In genomic region chr2:60147428-60147827, GRCm38 (mm10) we compare ENCODE assay signal across 15 mouse cellular contexts.
DNase-seq lines count a peak whose midpoint lies in the region; ATAC-seq and TF ChIP-seq lines count a peak whose summit lies in the region.
"Had no signal": no experiment of that assay in that cellular context is flagged by ENCODE, and none has a peak within 500 bp of the region (broad histone marks: within the 10 kb centered on the region; RNA-seq: fewer than 3 reads in every experiment).

No protein-coding gene starts in this region.

- H3K4me3 ChIP-seq in embryonic facial prominence, embryonic 11.5 days (ENCODE audit: low read depth, low read length): no peak overlapping the region
- H3K4me3 ChIP-seq in embryonic facial prominence, embryonic 10.5 days: no peak overlapping the region
- H3K4me3 ChIP-seq in intestine, postnatal 0 days (ENCODE audit: low read depth, low read length): no peak overlapping the region
- H3K4me3 ChIP-seq in intestine, embryonic 16.5 days (ENCODE audit: low read length): no peak overlapping the region
- H3K4me3 ChIP-seq in neural tube, embryonic 15.5 days (replicated peaks): no peak overlapping the region
- H3K4me3 ChIP-seq: neural tube, embryonic 13.5 days had no signal

- H3K4me2 ChIP-seq in embryonic facial prominence, embryonic 11.5 days (ENCODE audit: low read depth, low read length): no peak overlapping the region
- no peak overlapping the region for H3K4me2 ChIP-seq in intestine, postnatal 0 days (replicated peaks; ENCODE audit: low read depth)
- no peak overlapping the region for H3K4me2 ChIP-seq in intestine, embryonic 16.5 days (ENCODE audit: low read depth, low read length)
- H3K4me2 ChIP-seq in neural tube, embryonic 15.5 days: no peak overlapping the region
- H3K4me2 ChIP-seq: liver, embryonic 11.5 days; neural tube, embryonic 13.5 days had no signal

- H3K9ac ChIP-seq in embryonic facial prominence, embryonic 11.5 days (replicated peaks; ENCODE audit: low read length): no peak overlapping the region
- H3K9ac ChIP-seq in intestine, postnatal 0 days (ENCODE audit: low read depth, low read length): no peak overlapping the region
- no peak overlapping the region for H3K9ac ChIP-seq in intestine, embryonic 16.5 days (ENCODE audit: low read depth, low read length)
- H3K9ac ChIP-seq in neural tube, embryonic 15.5 days (replicated peaks): no peak overlapping the region
- H3K9ac ChIP-seq: neural tube, embryonic 13.5 days had no signal

- no peaks in the 10 kb centered on the region for H3K27me3 ChIP-seq in embryonic facial prominence, embryonic 11.5 days (ENCODE audit: control insufficient read depth, insufficient read depth, low read length)
- H3K27me3 ChIP-seq in embryonic facial prominence, embryonic 10.5 days (replicated peaks; ENCODE audit: low read depth, poor library complexity, severe bottlenecking): no peaks in the 10 kb centered on the region
- H3K27me3 ChIP-seq in intestine, postnatal 0 days (replicated peaks; ENCODE audit: control insufficient read depth, insufficient read depth, low read length): no peaks in the 10 kb centered on the region
- H3K27me3 ChIP-seq in intestine, embryonic 16.5 days (replicated peaks; ENCODE audit: control insufficient read depth, insufficient read depth, low read length): no peaks in the 10 kb centered on the region
- no peaks in the 10 kb centered on the region for H3K27me3 ChIP-seq in neural tube, embryonic 15.5 days (replicated peaks)
- H3K27me3 ChIP-seq: neural tube, embryonic 13.5 days had no signal

- peak; percentile 39 for DNase-seq in embryonic facial prominence, embryonic 11.5 days (ENCODE audit: low spot score)
- no peak for DNase-seq in embryonic facial prominence, embryonic 10.5 days (ENCODE audit: low spot score)
- DNase-seq in neural tube, embryonic 10.5 days (ENCODE audit: extremely low spot score, low spot score): peak; percentile 26
- DNase-seq in right cerebral cortex, postnatal 14 days: no peak
- no peak for DNase-seq in frontal cortex, postnatal 14 days (ENCODE audit: low spot score in 2 of 2)
- DNase-seq: cerebellum, adult 11-12 months; kidney, adult 11 months; lung, postnatal 4 days; midbrain, embryonic 14.5 days had no signal

- H3K36me3 ChIP-seq in embryonic facial prominence, embryonic 11.5 days (replicated peaks; ENCODE audit: control insufficient read depth, insufficient read depth, low read depth, low read length): no peaks in the 10 kb centered on the region
- H3K36me3 ChIP-seq in embryonic facial prominence, embryonic 10.5 days (replicated peaks): no peaks in the 10 kb centered on the region
- no peaks in the 10 kb centered on the region for H3K36me3 ChIP-seq in intestine, postnatal 0 days (ENCODE audit: control insufficient read depth, insufficient read depth)
- H3K36me3 ChIP-seq in intestine, embryonic 16.5 days (ENCODE audit: control insufficient read depth, insufficient read depth, low read length): no peaks in the 10 kb centered on the region
- H3K36me3 ChIP-seq in neural tube, embryonic 15.5 days: no peaks in the 10 kb centered on the region
- H3K36me3 ChIP-seq: G1E; neural tube, embryonic 13.5 days had no signal

- no peaks in the 10 kb centered on the region for H3K4me1 ChIP-seq in embryonic facial prominence, embryonic 11.5 days (ENCODE audit: control insufficient read depth, insufficient read depth, low read length)
- H3K4me1 ChIP-seq in embryonic facial prominence, embryonic 10.5 days: peaks cover 14% of the 10 kb centered on the region
- H3K4me1 ChIP-seq in intestine, postnatal 0 days (replicated peaks; ENCODE audit: control insufficient read depth, insufficient read depth, low read length): no peaks in the 10 kb centered on the region
- H3K4me1 ChIP-seq in intestine, embryonic 16.5 days (ENCODE audit: control insufficient read depth, insufficient read depth, low read length): 0 out of 2 replicates have a peak, but pooled peaks cover 3% of the 10 kb centered on the region
- no peaks in the 10 kb centered on the region for H3K4me1 ChIP-seq in neural tube, embryonic 15.5 days

- 44% methylated on average over 3 of the region's 3 CpGs for WGBS in embryonic facial prominence, embryonic 11.5 days
- 45% methylated on average over 3 of the region's 3 CpGs for WGBS in embryonic facial prominence, embryonic 10.5 days
- WGBS in intestine, postnatal 0 days: 65% methylated on average over 3 of the region's 3 CpGs
- 59% methylated on average over 3 of the region's 3 CpGs for WGBS in intestine, embryonic 16.5 days
- WGBS in neural tube, embryonic 15.5 days: 62% methylated on average over 3 of the region's 3 CpGs

- no peaks in the 10 kb centered on the region for H3K9me3 ChIP-seq in embryonic facial prominence, embryonic 11.5 days (replicated peaks; ENCODE audit: control insufficient read depth, low read length)
- H3K9me3 ChIP-seq in embryonic facial prominence, embryonic 10.5 days: no peaks in the 10 kb centered on the region
- H3K9me3 ChIP-seq in intestine, postnatal 0 days (ENCODE audit: control insufficient read depth): no peaks in the 10 kb centered on the region
- H3K9me3 ChIP-seq in intestine, embryonic 16.5 days (ENCODE audit: control insufficient read depth, low read length): no peaks in the 10 kb centered on the region
- no peaks in the 10 kb centered on the region for H3K9me3 ChIP-seq in neural tube, embryonic 15.5 days (replicated peaks)
- H3K9me3 ChIP-seq: G1E; neural tube, embryonic 13.5 days had no signal

- peak; percentile 45 for TF ChIP-seq CTCF in intestine, postnatal 0 days (IDR thresholded peaks at IDR 0.05; ENCODE audit: low read depth)

- H3K27ac ChIP-seq in embryonic facial prominence, embryonic 11.5 days (replicated peaks; ENCODE audit: low read depth, low read length): no peak overlapping the region
- no peak overlapping the region for H3K27ac ChIP-seq in embryonic facial prominence, embryonic 10.5 days (replicated peaks)
- no peak overlapping the region for H3K27ac ChIP-seq in intestine, postnatal 0 days (ENCODE audit: low read depth, low read length)
- H3K27ac ChIP-seq in intestine, embryonic 16.5 days (ENCODE audit: low read length): no peak overlapping the region
- no peak overlapping the region for H3K27ac ChIP-seq in neural tube, embryonic 15.5 days (replicated peaks)
- H3K27ac ChIP-seq: neural tube, embryonic 13.5 days had no signal

- no peak for ATAC-seq in embryonic facial prominence, embryonic 11.5 days (replicated peaks; ENCODE audit: insufficient number of reproducible peaks, low FRiP score, low TSS enrichment, low read depth)
- ATAC-seq in intestine, postnatal 0 days: no peak
- no peak for ATAC-seq in intestine, embryonic 16.5 days
- ATAC-seq in neural tube, embryonic 15.5 days (ENCODE audit: low FRiP score): no peak

Comparison
In these comparisons a context has a peak if more than half of its experiments do, and no peak if none do; other contexts are left out.
1. DNase-seq: peak in embryonic facial prominence, embryonic 11.5 days (single experiment) and neural tube, embryonic 10.5 days (single experiment); none in embryonic facial prominence, embryonic 10.5 days (single experiment), right cerebral cortex, postnatal 14 days (single experiment) and frontal cortex, postnatal 14 days (0 of 2).